Mouse (Mus musculus) midbrain, embryonic 16.5 days (tissue): ENCODE measurements around the gene Farsb. TPM values are rescaled to one million over a fixed set of nuclear protein-coding genes. Genes with fewer than 3 reads are reported as not detected.

Experiments
- ATAC-seq: fragments of 200-750 bp; cut with Nextera tagmentation; 2 replicates; pipeline ENCODE4 v1.8.0; 2017; ENCODE audit warnings: moderate TSS enrichment
- H3K27ac ChIP-seq: fragments of 300-500 bp; sonication (generic); 2 replicates; pipeline ENCODE4 v1.5.1; 2014; ENCODE audit warnings: mild to moderate bottlenecking, low read length, mixed read lengths
- H3K27me3 ChIP-seq: fragments of 300-500 bp; sonication (generic); 2 replicates; pipeline ENCODE4 v1.6.1; 2014; ENCODE audit warnings: low read depth, low read length, mixed read lengths; ENCODE audit not compliant: control insufficient read depth, insufficient read depth
- H3K36me3 ChIP-seq: fragments of 300-500 bp; sonication (generic); 2 replicates; pipeline ENCODE4 v1.6.1; 2014; ENCODE audit warnings: mild to moderate bottlenecking, low read length, moderate library complexity, mixed read lengths; ENCODE audit not compliant: control insufficient read depth, insufficient read depth
- H3K4me1 ChIP-seq: fragments of 300-500 bp; sonication (generic); 2 replicates; pipeline ENCODE4 v1.6.1; 2014; ENCODE audit warnings: mild to moderate bottlenecking, low read length, mixed read lengths; ENCODE audit not compliant: control insufficient read depth, insufficient read depth
- H3K4me2 ChIP-seq: fragments of 300-500 bp; sonication (generic); 2 replicates; pipeline ENCODE4 v1.6.1; 2014; ENCODE audit warnings: mild to moderate bottlenecking, low read length, mixed read lengths
- H3K4me3 ChIP-seq: fragments of 300-500 bp; sonication (generic); 2 replicates; pipeline ENCODE4 v1.5.1; 2014; ENCODE audit warnings: low read depth, mild to moderate bottlenecking, low read length, moderate library complexity, mixed read lengths
- H3K9ac ChIP-seq: fragments of 300-500 bp; sonication (generic); 2 replicates; pipeline ENCODE4 v1.6.1; 2014; ENCODE audit warnings: low read depth, low read length, mixed read lengths
- H3K9me3 ChIP-seq: fragments of 300-500 bp; sonication (generic); replicated peaks from 2 replicates; pipeline ENCODE4 v1.6.1; 2014; ENCODE audit warnings: mild to moderate bottlenecking, low read length, mixed read lengths; ENCODE audit not compliant: control insufficient read depth, poor library complexity, severe bottlenecking
- WGBS: fragments of 180-500 bp; shearing (Covaris S2); extraction: QIAGEN DNeasy Blood & Tissue Kit; methylation state at CpG from one replicate; pipeline ENCODE4 v1.1.7; 2014; 5-methylcytosine and 5-hydroxymethylcytosine counted together
- polyA plus RNA-seq: library from polyadenylated mRNA; unstranded; fragments of >200 nt; fragmentation: Nextera tagmentation; extraction: Ambion mirVana; gene quantifications from 2 replicates; pipeline ENCODE4 v1.2.1, GENCODE M21; 2015

The Farsb gene
- polyA plus RNA-seq, 1 experiment from 2014 or later = 163 TPM

DNA sequence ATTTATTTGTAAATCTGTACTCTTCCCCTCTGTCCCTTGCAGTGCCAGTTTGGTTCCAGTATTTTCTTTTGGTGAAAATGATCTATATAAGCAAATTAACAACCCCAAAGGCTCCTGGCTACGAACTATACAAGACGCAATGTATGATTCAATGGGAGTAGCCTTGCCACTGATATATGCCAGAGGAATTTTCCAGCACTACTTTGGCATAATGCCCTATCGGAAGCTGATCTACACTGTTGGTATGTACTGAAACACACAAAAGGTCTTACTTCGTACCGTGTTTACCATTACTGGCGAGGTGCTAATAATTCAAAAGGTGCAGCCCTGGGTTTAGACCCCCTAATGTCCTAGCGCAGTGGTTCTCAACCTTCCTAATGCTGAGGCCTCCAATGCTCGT is 40.3 kb upstream of the Farsb start:
- Histone ChIP-seq H3K9me3 (no peaks in the 10 kb centered on the region), H3K36me3 (no peaks in the 10 kb centered on the region), H3K4me3 (no peak overlapping the region), H3K27ac (no peak overlapping the region), H3K27me3 (no peaks in the 10 kb centered on the region), H3K9ac (no peak overlapping the region), H3K4me2 (no peak overlapping the region), H3K4me1 (no peaks in the 10 kb centered on the region)
- ATAC-seq = no peak
- WGBS = 92% methylated on average over 8 of the region's 8 CpGs

DNA sequence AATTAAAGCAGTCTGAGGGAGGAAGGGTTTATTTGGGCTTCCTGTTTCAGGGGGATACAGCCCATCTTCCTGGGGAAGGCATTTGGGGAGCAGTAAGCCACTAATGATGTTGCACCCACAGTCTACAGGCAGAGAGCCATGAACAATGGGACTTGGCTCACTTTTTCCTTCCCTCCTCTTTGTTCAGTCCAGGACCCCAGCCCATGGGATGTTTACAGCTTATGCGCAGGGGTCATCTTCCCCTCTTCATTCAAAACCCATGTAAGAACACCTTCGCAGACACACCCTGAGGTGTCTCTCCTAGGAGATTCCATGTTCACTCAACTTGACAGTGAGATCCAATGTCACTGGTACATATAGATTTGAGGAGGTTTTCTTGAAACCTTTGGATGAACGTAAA is 39.7 kb upstream of the Farsb start:
- H3K9me3 ChIP-seq = no peaks in the 10 kb centered on the region
- no peaks in the 10 kb centered on the region for H3K36me3 ChIP-seq
- WGBS = 94% methylated on average over 3 of the region's 3 CpGs
- H3K27ac ChIP-seq = no peak overlapping the region
- no peak overlapping the region for H3K9ac ChIP-seq
- no peak for ATAC-seq
- H3K4me3 ChIP-seq = no peak overlapping the region
- no peaks in the 10 kb centered on the region for H3K4me1 ChIP-seq
- no peaks in the 10 kb centered on the region for H3K27me3 ChIP-seq
- H3K4me2 ChIP-seq = no peak overlapping the region

DNA sequence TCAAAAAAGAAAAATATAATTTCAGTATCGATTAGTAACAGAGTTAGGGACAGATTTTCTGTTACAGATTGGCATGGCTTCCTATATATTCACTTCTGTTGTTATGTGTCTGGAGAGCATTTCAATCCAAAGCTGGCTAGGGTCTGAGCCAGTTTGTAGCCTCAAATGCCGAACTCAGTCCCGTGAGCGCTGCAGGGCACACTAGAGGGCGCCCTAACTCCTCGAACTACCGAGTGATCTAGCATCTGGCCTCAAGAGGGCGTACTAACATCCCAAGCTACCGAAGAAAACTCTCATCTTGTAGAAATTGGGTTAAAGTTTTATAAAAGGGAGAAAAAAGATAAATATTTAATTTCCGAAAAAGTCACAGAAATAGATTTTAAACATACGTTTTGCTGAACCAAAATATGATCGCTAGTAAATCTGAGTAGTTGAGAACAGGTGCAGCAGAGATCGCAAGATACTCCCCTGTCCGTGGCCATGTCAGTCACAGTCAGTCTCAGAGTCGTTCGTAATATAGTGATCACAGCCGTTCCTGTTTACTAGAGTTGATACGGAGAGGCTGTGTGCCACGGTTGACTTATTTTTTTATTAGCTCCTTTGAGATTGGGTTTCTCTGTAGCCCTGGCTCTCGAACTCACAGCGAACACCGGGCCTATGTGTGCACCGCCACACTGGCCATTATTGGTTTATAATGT is 36.6 kb upstream of the Farsb start:
- Histone ChIP-seq H3K36me3 (no peaks in the 10 kb centered on the region), H3K4me3 (no peak overlapping the region), H3K9me3 (no peaks in the 10 kb centered on the region), H3K27ac (no peak overlapping the region), H3K4me2 (no peak overlapping the region), H3K27me3 (no peaks in the 10 kb centered on the region), H3K9ac (no peak overlapping the region), H3K4me1 (no peaks in the 10 kb centered on the region)
- 47% methylated on average over 23 of the region's 23 CpGs for WGBS
- no peak for ATAC-seq

DNA sequence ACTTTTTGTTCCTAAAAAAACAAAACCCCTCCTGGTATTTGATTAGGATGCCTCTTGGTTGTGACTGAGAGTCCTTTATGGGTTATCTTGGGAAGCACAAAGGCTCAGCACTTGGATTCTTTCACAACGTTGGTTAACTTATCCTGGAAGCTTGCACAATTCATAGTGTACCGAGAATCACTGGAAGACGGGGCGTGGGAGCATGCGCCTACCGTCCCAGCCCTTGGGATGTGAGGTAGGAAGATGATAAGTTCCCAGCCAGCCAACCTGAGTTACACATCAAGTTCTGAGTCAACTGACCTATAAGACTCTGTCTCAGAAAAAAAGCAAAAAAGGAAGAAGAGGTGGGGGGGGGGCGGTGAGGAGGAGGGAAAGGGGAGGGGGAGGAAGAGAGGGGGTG is 30.2 kb upstream of the Farsb start:
- H3K4me2 ChIP-seq = no peak overlapping the region
- 89% methylated on average over 7 of the region's 7 CpGs for whole genome bisulfite sequencing
- no peak for ATAC-seq
- H3K27me3 ChIP-seq = no peaks in the 10 kb centered on the region
- H3K27ac ChIP-seq = no peak overlapping the region
- H3K4me1 ChIP-seq = no peaks in the 10 kb centered on the region
- H3K9ac ChIP-seq = no peak overlapping the region
- H3K9me3 ChIP-seq = no peaks in the 10 kb centered on the region
- H3K36me3 ChIP-seq = no peaks in the 10 kb centered on the region
- H3K4me3 ChIP-seq = no peak overlapping the region

DNA sequence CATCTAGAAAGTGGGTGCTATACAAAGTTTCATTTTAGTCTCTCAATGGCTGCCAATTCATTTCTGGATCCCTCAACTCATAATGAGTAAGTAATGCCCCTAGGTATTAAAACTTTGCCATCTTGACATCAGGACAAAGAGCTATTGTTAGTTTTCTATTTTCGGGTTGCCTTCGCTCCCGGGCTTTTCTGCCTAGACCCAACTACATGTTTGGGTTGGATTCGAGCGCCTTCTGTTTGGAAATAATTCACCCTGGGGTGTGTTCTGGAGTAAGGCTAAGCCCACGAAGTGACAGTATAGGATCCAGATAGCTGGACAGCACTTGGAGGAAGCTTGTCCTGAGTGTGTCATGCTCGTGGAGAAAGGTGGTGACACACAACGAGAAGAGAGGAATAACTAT is 24.1 kb upstream of the Farsb start:
- Histone ChIP-seq H3K4me2 (no peak overlapping the region), H3K9me3 (no peaks in the 10 kb centered on the region), H3K9ac (no peak overlapping the region), H3K4me1 (no peaks in the 10 kb centered on the region), H3K27me3 (no peaks in the 10 kb centered on the region), H3K27ac (no peak overlapping the region), H3K36me3 (no peaks in the 10 kb centered on the region), H3K4me3 (no peak overlapping the region)
- ATAC-seq = no peak
- WGBS = 81% methylated on average over 8 of the region's 8 CpGs

DNA sequence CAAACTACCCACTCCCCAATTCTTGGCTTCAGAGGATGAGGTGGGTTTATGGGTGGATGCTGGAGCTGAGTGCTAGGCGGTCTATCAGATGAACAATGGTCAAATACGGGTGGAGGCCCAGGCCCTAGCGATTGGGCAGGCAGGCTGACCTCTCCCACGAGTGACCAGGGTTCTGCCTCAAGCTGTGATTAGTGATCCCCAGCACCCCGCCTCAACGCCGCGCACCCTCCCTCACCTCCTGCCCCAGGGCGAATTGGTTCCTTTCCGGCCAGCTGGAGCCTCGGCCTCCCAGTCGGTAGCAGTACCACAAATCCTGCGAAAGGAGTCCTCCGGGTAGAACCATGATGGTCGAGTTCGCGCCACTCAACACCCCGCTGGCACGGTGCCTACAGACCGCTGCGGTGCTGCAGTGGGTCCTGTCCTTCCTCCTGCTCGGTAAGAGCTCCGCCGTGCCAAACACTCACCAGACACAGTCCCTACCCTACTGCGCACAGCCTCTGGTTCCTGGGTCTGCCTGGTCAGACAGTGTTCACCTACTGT is 23.0 kb upstream of the Farsb start, which contains the start of gene BC035947:
Gene BC035947, minus strand, starts transcription at position 538 of the 540 bp plus-strand sequence.
- no peak within 1 kb of the TSS for H3K27ac ChIP-seq
- H3K4me3 ChIP-seq = peak within 1 kb of the TSS; percentile 40
- peak within 1 kb of the TSS; percentile 68 for H3K9ac ChIP-seq
- no peaks in the 10 kb centered on the region for H3K36me3 ChIP-seq
- no peaks in the 10 kb centered on the region for H3K9me3 ChIP-seq
- peak; percentile 75 for ATAC-seq
- no peaks in the 10 kb centered on the region for H3K27me3 ChIP-seq
- 3% methylated on average over 25 of the region's 25 CpGs for WGBS
- peak within 1 kb of the TSS; percentile 66 for H3K4me2 ChIP-seq
- H3K4me1 ChIP-seq = no peaks in the 10 kb centered on the region

DNA sequence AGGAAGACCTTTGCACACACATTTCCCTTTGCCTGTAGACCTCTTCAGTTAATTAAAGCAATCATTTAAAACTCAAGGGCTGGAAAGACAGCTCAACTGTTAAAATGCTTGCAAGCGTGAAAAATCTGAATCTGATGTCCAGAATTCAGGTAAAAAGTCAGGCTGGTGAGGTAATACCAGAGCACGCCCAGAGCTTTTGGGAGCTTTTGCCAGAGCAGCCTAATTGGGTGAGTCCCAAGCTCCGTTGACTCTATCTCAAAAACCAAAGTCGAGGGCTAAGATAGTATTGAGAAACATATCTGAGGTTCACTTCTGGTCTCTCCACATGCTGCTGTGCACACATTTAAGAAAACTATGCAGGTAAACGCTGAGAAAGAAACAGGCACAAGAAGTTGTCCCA is 22.2 kb upstream of the Farsb start, which contains the start of gene Mogat1:
Gene Mogat1, plus strand, starts transcription at position 130 of the 400 bp plus-strand sequence.
- H3K4me3 ChIP-seq = peak within 1 kb of the TSS; percentile 40
- WGBS = 67% methylated on average over 5 of the region's 5 CpGs

DNA sequence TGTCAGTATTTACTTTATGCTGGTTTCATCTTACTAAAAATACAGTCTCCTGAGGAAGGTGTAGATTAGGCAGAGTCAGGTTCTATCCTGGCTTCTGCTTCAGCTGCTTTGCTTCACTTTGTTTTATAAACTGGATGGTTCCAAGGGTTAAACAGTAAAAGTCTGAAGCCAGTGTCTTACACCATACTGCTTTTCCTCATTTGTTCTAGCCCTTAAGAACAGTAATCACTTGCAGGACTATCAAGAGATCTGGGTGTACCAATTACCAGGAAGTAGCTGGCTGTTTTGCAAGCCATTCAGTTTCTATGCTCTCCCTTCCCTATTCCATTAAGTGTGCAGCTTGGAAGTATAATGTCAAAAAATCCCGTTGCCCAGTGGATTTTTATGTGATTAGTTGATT is 18.4 kb upstream of the Farsb start:
- H3K4me1 ChIP-seq = no peaks in the 10 kb centered on the region
- H3K27ac ChIP-seq = no peak overlapping the region
- no peak overlapping the region for H3K4me2 ChIP-seq
- no peaks in the 10 kb centered on the region; the same call in 1 of the 2 replicates for H3K9me3 ChIP-seq
- H3K36me3 ChIP-seq = no peaks in the 10 kb centered on the region
- H3K27me3 ChIP-seq = no peaks in the 10 kb centered on the region
- no peak overlapping the region for H3K4me3 ChIP-seq
- H3K9ac ChIP-seq = no peak overlapping the region
- 81% methylated on average over 1 of the region's 1 CpGs for WGBS
- ATAC-seq = no peak

More for the DNA sequence above, 22.2 kb upstream of the Farsb start, which contains the start of gene Mogat1:
- ATAC-seq = no peak
- Histone ChIP-seq H3K4me1 (no peaks in the 10 kb centered on the region), H3K36me3 (no peaks in the 10 kb centered on the region), H3K9ac (peak within 1 kb of the TSS; percentile 68), H3K27ac (no peak within 1 kb of the TSS), H3K27me3 (no peaks in the 10 kb centered on the region), H3K4me2 (peak within 1 kb of the TSS; percentile 66), H3K9me3 (no peaks in the 10 kb centered on the region)

DNA sequence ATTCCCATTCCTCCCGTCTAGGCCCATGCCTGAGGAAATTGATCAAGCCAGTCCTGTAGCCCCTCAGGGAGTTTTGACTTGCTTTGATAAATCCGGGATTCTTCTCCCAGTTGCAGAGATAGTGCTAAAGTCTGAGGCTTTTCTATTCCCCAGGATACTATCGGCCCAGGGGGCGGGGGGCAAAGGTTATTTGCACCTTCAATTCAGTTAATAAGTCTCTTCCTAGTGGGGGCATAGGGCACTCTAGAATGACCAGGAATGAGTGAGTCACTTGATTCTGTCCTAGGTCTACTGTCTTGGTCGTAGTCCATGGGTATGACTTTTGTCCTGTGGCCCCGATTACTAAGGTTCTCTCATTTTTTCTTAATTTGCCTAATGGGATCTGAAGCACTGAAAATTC is 13.8 kb upstream of the Farsb start:
- no peak overlapping the region for H3K27ac ChIP-seq
- no peak overlapping the region for H3K9ac ChIP-seq
- H3K4me1 ChIP-seq = no peaks in the 10 kb centered on the region
- 89% methylated on average over 6 of the region's 6 CpGs for WGBS
- no peaks in the 10 kb centered on the region; the same call in 1 of the 2 replicates for H3K9me3 ChIP-seq
- H3K27me3 ChIP-seq = no peaks in the 10 kb centered on the region
- no peaks in the 10 kb centered on the region for H3K36me3 ChIP-seq
- ATAC-seq = no peak
- H3K4me2 ChIP-seq = no peak overlapping the region
- H3K4me3 ChIP-seq = no peak overlapping the region
